Mouse (Mus musculus) left cerebral cortex, postnatal 14 days (tissue): ENCODE measurements around the gene Btd. TPM values are rescaled to one million over a fixed set of nuclear protein-coding genes. Genes with fewer than 3 reads are reported as not detected.
"Not testable (repeated sequence)": the region's sequence is repeated elsewhere in the genome, so short reads cannot be mapped to it uniquely, and the experiment has no call there.

ENCODE experiments used
- DNase-seq, 2 experiments: peaks; one replicate each; pipeline ENCODE4 v3.0.0; 2021 to 2022; ENCODE audit warnings: low spot score in 2 of 2, mixed read lengths in 1 of 2
- intact Hi-C: fragments of 180-260 bp; cut with DNase I; formaldehyde crosslinking; loops from one replicate; pipeline ENCODE4 v1.15.1; 2025
- long read RNA-seq, 2 experiments: library from polyadenylated mRNA; stranded (forward); transcript quantifications; one replicate each; pipeline ENCODE4 v2.0.0; 2021
- total RNA-seq, 2 experiments: library from RNA; stranded (reverse); gene quantifications; 2 replicates each; pipeline ENCODE4 v1.2.3; 2021

Gene Btd
- total RNA-seq: 1 to 10 TPM; 7.9 to 8.5 TPM
- long read RNA-seq, experiment 1, transcript Btd-201 (4 exons, 2,324 nt): major isoform, 10 of 12 reads
- long read RNA-seq, experiment 1, partial matches to known transcripts: 1 of 12 reads
- long read RNA-seq, experiment 1, other reads (novel, unspliced or antisense): 1 of 12 reads
- long read RNA-seq, experiment 2, transcript Btd-201 (4 exons, 2,324 nt): major isoform, 10 of 14 reads
- long read RNA-seq, experiment 2, partial matches to known transcripts: 1 of 14 reads
- long read RNA-seq, experiment 2, other reads (novel, unspliced or antisense): 2 of 14 reads

GRCm38 (mm10) chr14:31640890-31641505 lies at the start of gene Btd, which contains the start of gene Hacl1:
TSS of gene Btd (plus strand) at chr14:31641028.
TSS of gene Hacl1 (minus strand) at chr14:31641286.
- intact Hi-C loops: no loop called here
- DNase-seq: peak; percentile 85 to 91

- no peak for DNase-seq
- intact Hi-C loops: no loop called here
These were observed 49.6 kb upstream of the Btd start, which contains the start of gene Colq for GRCm38 (mm10) chr14:31591243-31591642. TSS of gene Colq (minus strand) at chr14:31591343.

GRCm38 (mm10) chr14:31593036-31593435 lies 47.8 kb upstream of the Btd start:
- intact Hi-C loops: no loop called here

GRCm38 (mm10) chr14:31594693-31595092 lies 46.1 kb upstream of the Btd start:
- intact Hi-C loops: no loop called here
- DNase-seq: no peak

More at GRCm38 (mm10) chr14:31593036-31593435, 47.8 kb upstream of the Btd start:
- no peak for DNase-seq

- intact Hi-C loops: no loop called here
- no peak for DNase-seq
These were observed 44.4 kb upstream of the Btd start for GRCm38 (mm10) chr14:31596408-31596807.

- intact Hi-C loops: no loop called here
These were observed 43.4 kb upstream of the Btd start for GRCm38 (mm10) chr14:31597446-31597845.

GRCm38 (mm10) chr14:31601908-31602615 lies 38.8 kb upstream of the Btd start:
- intact Hi-C loops: loop anchor here (5.0 kb wide), 1 partner anchor 80 kb away; no protein-coding TSS in a partner anchor
- no peak for DNase-seq

More at GRCm38 (mm10) chr14:31597446-31597845, 43.4 kb upstream of the Btd start:
- DNase-seq: no peak

GRCm38 (mm10) chr14:31602616-31602979 lies 38.2 kb upstream of the Btd start:
- DNase-seq: not testable (repeated sequence)
- intact Hi-C loops: loop anchor here (5.0 kb wide), 1 partner anchor 80 kb away; no protein-coding TSS in a partner anchor

- DNase-seq: no peak
- intact Hi-C loops: loop anchor here (5.0 kb wide), 1 partner anchor 83 kb away; no protein-coding TSS in a partner anchor
These were observed 35.9 kb upstream of the Btd start for GRCm38 (mm10) chr14:31604916-31605315.

GRCm38 (mm10) chr14:31605514-31605913 lies 35.3 kb upstream of the Btd start:
- no peak for DNase-seq
- intact Hi-C loops: no loop called here

- intact Hi-C loops: no loop called here
- DNase-seq: no peak
These were observed 28.8 kb upstream of the Btd start for GRCm38 (mm10) chr14:31611986-31612385.

- DNase-seq: no peak
- intact Hi-C loops: no loop called here
These were observed 27.2 kb upstream of the Btd start for GRCm38 (mm10) chr14:31613671-31614070.

- intact Hi-C loops: no loop called here
- DNase-seq: peak; percentile 27 to 38
These were observed 23.6 kb upstream of the Btd start for GRCm38 (mm10) chr14:31617204-31617603.

GRCm38 (mm10) chr14:31617997-31618396 lies 22.8 kb upstream of the Btd start:
- intact Hi-C loops: no loop called here
- no peak for DNase-seq

- DNase-seq: no peak
- intact Hi-C loops: no loop called here
These were observed 20.1 kb upstream of the Btd start for GRCm38 (mm10) chr14:31620591-31621223.

- peak; percentile 57 to 68 for DNase-seq
- intact Hi-C loops: no loop called here
These were observed 18.1 kb upstream of the Btd start for GRCm38 (mm10) chr14:31622748-31623147.

GRCm38 (mm10) chr14:31630677-31631076 lies 10.2 kb upstream of the Btd start:
- intact Hi-C loops: no loop called here

GRCm38 (mm10) chr14:31640346-31640889 lies 410 bp upstream of the Btd start, which contains the start of gene Gm49387:
TSS of gene Gm49387 (minus strand) at chr14:31640878.
- no peak for DNase-seq

More at GRCm38 (mm10) chr14:31630677-31631076, 10.2 kb upstream of the Btd start:
- no peak for DNase-seq

GRCm38 (mm10) chr14:31641506-31642155 lies 803 bp downstream of the Btd start:
- intact Hi-C loops: no loop called here
- DNase-seq: no peak

More at GRCm38 (mm10) chr14:31640346-31640889, 410 bp upstream of the Btd start, which contains the start of gene Gm49387:
- intact Hi-C loops: no loop called here
